Mouse (Mus musculus): ENCODE data around the gene Wasf2.

Wasf2 gene

GRCm38 (mm10) chr4:133101751-133102150 is 28.6 kb upstream of the Wasf2 start:
- DNase-seq (ENCODE audit: low spot score): no peak

- no peak for DNase-seq (ENCODE audit: low spot score)
Measured at GRCm38 (mm10) chr4:133103525-133104193, 26.6 kb upstream of the Wasf2 start.

- no peak for DNase-seq (ENCODE audit: low spot score)
Measured at GRCm38 (mm10) chr4:133104194-133104569, 26.1 kb upstream of the Wasf2 start.

GRCm38 (mm10) chr4:133106691-133107090 is 23.6 kb upstream of the Wasf2 start:
- DNase-seq (ENCODE audit: low spot score): no peak

GRCm38 (mm10) chr4:133107788-133108281 is 22.5 kb upstream of the Wasf2 start:
- DNase-seq (ENCODE audit: low spot score): peak; percentile 76

GRCm38 (mm10) chr4:133108481-133109334 is 21.6 kb upstream of the Wasf2 start:
- DNase-seq (ENCODE audit: low spot score): no peak

- DNase-seq (ENCODE audit: low spot score): no peak
Measured at GRCm38 (mm10) chr4:133109335-133109801, 20.9 kb upstream of the Wasf2 start.

- no peak for DNase-seq (ENCODE audit: low spot score)
Measured at GRCm38 (mm10) chr4:133112175-133112838, 18.0 kb upstream of the Wasf2 start.

GRCm38 (mm10) chr4:133113351-133113882 is 16.9 kb upstream of the Wasf2 start:
- no peak for DNase-seq (ENCODE audit: low spot score)

GRCm38 (mm10) chr4:133114762-133115161 is 15.5 kb upstream of the Wasf2 start:
- no peak for DNase-seq (ENCODE audit: low spot score)

- DNase-seq (ENCODE audit: low spot score): no peak
Measured at GRCm38 (mm10) chr4:133115721-133116429, 14.4 kb upstream of the Wasf2 start.

- DNase-seq (ENCODE audit: low spot score): peak; percentile 51
Measured at GRCm38 (mm10) chr4:133116756-133117470, 13.4 kb upstream of the Wasf2 start.

- DNase-seq (ENCODE audit: low spot score): peak; percentile 81
Measured at GRCm38 (mm10) chr4:133117556-133118411, 12.5 kb upstream of the Wasf2 start.

GRCm38 (mm10) chr4:133118775-133119375 is 11.4 kb upstream of the Wasf2 start:
- no peak for DNase-seq (ENCODE audit: low spot score)

GRCm38 (mm10) chr4:133119579-133119978 is 10.7 kb upstream of the Wasf2 start:
- DNase-seq (ENCODE audit: low spot score): no peak

GRCm38 (mm10) chr4:133120833-133121321 is 9.4 kb upstream of the Wasf2 start:
- DNase-seq (ENCODE audit: low spot score): no peak

GRCm38 (mm10) chr4:133121416-133121815 is 8.9 kb upstream of the Wasf2 start:
- no peak for DNase-seq (ENCODE audit: low spot score)

- DNase-seq (ENCODE audit: low spot score): no peak
Measured at GRCm38 (mm10) chr4:133121974-133122637, 8.2 kb upstream of the Wasf2 start.

GRCm38 (mm10) chr4:133127079-133127478 is 3.2 kb upstream of the Wasf2 start:
- no peak for DNase-seq (ENCODE audit: low spot score)

Data from MN1 (cell line).